Mouse (Mus musculus) intestine, embryonic 16.5 days (tissue): Measurements from ENCODE around the gene Adamts15. TPM values are rescaled to one million over a fixed set of nuclear protein-coding genes. Genes with fewer than 3 reads are reported as not detected.

ENCODE experiments used
- ATAC-seq: fragments of 200-750 bp; cut with Nextera tagmentation; 2 replicates; pipeline ENCODE4 v1.8.0; 2017; ENCODE audit warnings: moderate TSS enrichment, moderate library complexity
- H3K27ac ChIP-seq: fragments of 300-500 bp; sonication (generic); 2 replicates; pipeline ENCODE4 v1.5.1; 2014; ENCODE audit warnings: mild to moderate bottlenecking, low read length
- H3K27me3 ChIP-seq: fragments of 300-500 bp; sonication (generic); replicated peaks from 2 replicates; pipeline ENCODE4 v1.6.1; 2014; ENCODE audit warnings: low read length, control low read depth, mixed read lengths; ENCODE audit not compliant: control insufficient read depth, insufficient read depth
- H3K36me3 ChIP-seq: fragments of 300-500 bp; sonication (generic); 2 replicates; pipeline ENCODE4 v1.6.1; 2014; ENCODE audit warnings: low read length, control low read depth; ENCODE audit not compliant: control insufficient read depth, insufficient read depth
- H3K4me1 ChIP-seq: fragments of 300-500 bp; sonication (generic); 2 replicates; pipeline ENCODE4 v1.6.1; 2014; ENCODE audit warnings: low read length, control low read depth, mixed read lengths; ENCODE audit not compliant: control insufficient read depth, insufficient read depth
- H3K4me2 ChIP-seq: fragments of 300-500 bp; sonication (generic); 2 replicates; pipeline ENCODE4 v1.6.1; 2014; ENCODE audit warnings: low read depth, low read length, control low read depth
- H3K4me3 ChIP-seq: fragments of 300-500 bp; sonication (generic); 2 replicates; pipeline ENCODE4 v1.5.1; 2014; ENCODE audit warnings: mild to moderate bottlenecking, low read length
- H3K9ac ChIP-seq: fragments of 300-500 bp; sonication (generic); 2 replicates; pipeline ENCODE4 v1.6.1; 2014; ENCODE audit warnings: low read depth, low read length
- H3K9me3 ChIP-seq: fragments of 300-500 bp; sonication (generic); 2 replicates; pipeline ENCODE4 v1.6.1; 2016; ENCODE audit warnings: low read length, control low read depth; ENCODE audit not compliant: control insufficient read depth
- WGBS: fragments of 180-500 bp; shearing (Covaris S2); extraction: QIAGEN DNeasy Blood & Tissue Kit; methylation state at CpG from one replicate; pipeline ENCODE4 v1.1.7; 2014; 5-methylcytosine and 5-hydroxymethylcytosine counted together
- polyA plus RNA-seq: library from polyadenylated mRNA; unstranded; fragments of >200 nt; fragmentation: Nextera tagmentation; extraction: Ambion mirVana; gene quantifications from 2 replicates; pipeline ENCODE4 v1.2.1, GENCODE M21; 2015

Adamts15 gene
- polyA plus RNA-seq, 1 experiment from 2014 or later = 3.8 TPM

GRCm38 (mm10) chr9:30905861-30906260 lies 16.4 kb downstream of the Adamts15 start:
- Histone ChIP-seq H3K9ac (no peak overlapping the region), H3K4me2 (no peak overlapping the region), H3K9me3 (no peaks in the 10 kb centered on the region), H3K36me3 (no peaks in the 10 kb centered on the region), H3K27me3 (no peaks in the 10 kb centered on the region), H3K4me1 (no peaks in the 10 kb centered on the region), H3K4me3 (no peak overlapping the region), H3K27ac (no peak overlapping the region)
- ATAC-seq = no peak
- 87% methylated on average over 10 of the region's 10 CpGs for WGBS

- H3K4me3 ChIP-seq = no peak overlapping the region
- no peak for ATAC-seq
- H3K9ac ChIP-seq = no peak overlapping the region
- no peak overlapping the region for H3K27ac ChIP-seq
- no peaks in the 10 kb centered on the region for H3K9me3 ChIP-seq
- H3K4me2 ChIP-seq = no peak overlapping the region
- H3K36me3 ChIP-seq = 0 out of 2 replicates have a peak, but pooled peaks cover 4% of the 10 kb centered on the region
- no peaks in the 10 kb centered on the region for H3K27me3 ChIP-seq
- no peaks in the 10 kb centered on the region for H3K4me1 ChIP-seq
- WGBS = 95% methylated on average over 5 of the region's 5 CpGs
These were observed 19.0 kb downstream of the Adamts15 start for GRCm38 (mm10) chr9:30903266-30903665.

- no peaks in the 10 kb centered on the region for H3K4me1 ChIP-seq
- 93% methylated on average over 7 of the region's 7 CpGs for WGBS
These were observed 19.6 kb downstream of the Adamts15 start for GRCm38 (mm10) chr9:30902641-30903040.

GRCm38 (mm10) chr9:30902152-30902551 lies 20.1 kb downstream of the Adamts15 start:
- no peak overlapping the region for H3K4me3 ChIP-seq
- no peak overlapping the region for H3K9ac ChIP-seq
- H3K4me2 ChIP-seq = no peak overlapping the region
- 0 out of 2 replicates have a peak, but pooled peaks cover 4% of the 10 kb centered on the region for H3K36me3 ChIP-seq
- WGBS = 94% methylated on average over 19 of the region's 19 CpGs
- no peaks in the 10 kb centered on the region for H3K4me1 ChIP-seq
- H3K9me3 ChIP-seq = no peaks in the 10 kb centered on the region
- no peak for ATAC-seq
- no peaks in the 10 kb centered on the region for H3K27me3 ChIP-seq
- no peak overlapping the region for H3K27ac ChIP-seq

More at GRCm38 (mm10) chr9:30902641-30903040, 19.6 kb downstream of the Adamts15 start:
- H3K9me3 ChIP-seq = no peaks in the 10 kb centered on the region
- no peak overlapping the region for H3K4me2 ChIP-seq
- H3K9ac ChIP-seq = no peak overlapping the region
- no peak for ATAC-seq
- no peak overlapping the region for H3K27ac ChIP-seq
- H3K27me3 ChIP-seq = no peaks in the 10 kb centered on the region
- no peak overlapping the region for H3K4me3 ChIP-seq
- H3K36me3 ChIP-seq = 0 out of 2 replicates have a peak, but pooled peaks cover 4% of the 10 kb centered on the region

GRCm38 (mm10) chr9:30897169-30897568 lies 25.1 kb downstream of the Adamts15 start:
- ATAC-seq = no peak
- no peak overlapping the region for H3K4me2 ChIP-seq
- H3K27ac ChIP-seq = no peak overlapping the region
- H3K27me3 ChIP-seq = no peaks in the 10 kb centered on the region
- H3K9ac ChIP-seq = no peak overlapping the region
- no peak overlapping the region for H3K4me3 ChIP-seq
- 81% methylated on average over 2 of the region's 2 CpGs for WGBS
- 0 out of 2 replicates have a peak, but pooled peaks cover 4% of the 10 kb centered on the region for H3K36me3 ChIP-seq
- no peaks in the 10 kb centered on the region for H3K4me1 ChIP-seq
- no peaks in the 10 kb centered on the region for H3K9me3 ChIP-seq

- WGBS = 70% methylated on average over 5 of the region's 5 CpGs
- no peaks in the 10 kb centered on the region for H3K9me3 ChIP-seq
- no peak overlapping the region for H3K4me2 ChIP-seq
- peak; percentile 74 for ATAC-seq
- no peak overlapping the region for H3K27ac ChIP-seq
- H3K4me1 ChIP-seq = no peaks in the 10 kb centered on the region
- H3K4me3 ChIP-seq = no peak overlapping the region
- no peaks in the 10 kb centered on the region for H3K27me3 ChIP-seq
- 0 out of 2 replicates have a peak, but pooled peaks cover 4% of the 10 kb centered on the region for H3K36me3 ChIP-seq
- no peak overlapping the region for H3K9ac ChIP-seq
These were observed 25.5 kb downstream of the Adamts15 start for GRCm38 (mm10) chr9:30896752-30897151.

- H3K36me3 ChIP-seq = 0 out of 2 replicates have a peak, but pooled peaks cover 2% of the 10 kb centered on the region
- no peak for ATAC-seq
- no peaks in the 10 kb centered on the region for H3K27me3 ChIP-seq
- no peak overlapping the region for H3K4me3 ChIP-seq
- H3K27ac ChIP-seq = no peak overlapping the region
- H3K4me2 ChIP-seq = no peak overlapping the region
- H3K9ac ChIP-seq = no peak overlapping the region
- no peaks in the 10 kb centered on the region for H3K9me3 ChIP-seq
- H3K4me1 ChIP-seq = no peaks in the 10 kb centered on the region
- 73% methylated on average over 3 of the region's 3 CpGs for WGBS
These were observed 26.6 kb downstream of the Adamts15 start for GRCm38 (mm10) chr9:30895618-30896017.

GRCm38 (mm10) chr9:30886276-30886675 lies 36.0 kb downstream of the Adamts15 start:
- no peaks in the 10 kb centered on the region for H3K4me1 ChIP-seq
- no peak overlapping the region for H3K4me2 ChIP-seq
- H3K4me3 ChIP-seq = no peak overlapping the region
- H3K27me3 ChIP-seq = peaks cover 2% of the 10 kb centered on the region; the same call in 1 of the 2 replicates
- no peaks in the 10 kb centered on the region for H3K9me3 ChIP-seq
- 56% methylated on average over 3 of the region's 3 CpGs for WGBS
- H3K36me3 ChIP-seq = no peaks in the 10 kb centered on the region
- no peak overlapping the region for H3K9ac ChIP-seq
- H3K27ac ChIP-seq = no peak overlapping the region
- ATAC-seq = peak; percentile 66; the same call in 1 of the 2 replicates

GRCm38 (mm10) chr9:30880553-30880952 lies 41.7 kb downstream of the Adamts15 start:
- WGBS = 64% methylated on average over 9 of the region's 9 CpGs
- Histone ChIP-seq H3K36me3 (no peaks in the 10 kb centered on the region), H3K9me3 (no peaks in the 10 kb centered on the region), H3K27ac (no peak overlapping the region), H3K9ac (no peak overlapping the region), H3K4me1 (no peaks in the 10 kb centered on the region), H3K4me3 (no peak overlapping the region), H3K4me2 (no peak overlapping the region), H3K27me3 (peaks cover 3% of the 10 kb centered on the region; the same call in 1 of the 2 replicates)
- ATAC-seq = peak; percentile 53; the same call in 1 of the 2 replicates

GRCm38 (mm10) chr9:30879947-30880273 lies 42.3 kb downstream of the Adamts15 start:
- Histone ChIP-seq H3K4me1 (no peaks in the 10 kb centered on the region), H3K4me2 (no peak overlapping the region), H3K9me3 (no peaks in the 10 kb centered on the region), H3K27me3 (peaks cover 3% of the 10 kb centered on the region; the same call in 1 of the 2 replicates), H3K27ac (no peak overlapping the region), H3K36me3 (no peaks in the 10 kb centered on the region), H3K9ac (no peak overlapping the region), H3K4me3 (no peak overlapping the region)
- ATAC-seq = no peak
- WGBS = 70% methylated on average over 2 of the region's 2 CpGs
